ENCODE assay signal across 10 mouse cellular contexts in the genomic region with DNA sequence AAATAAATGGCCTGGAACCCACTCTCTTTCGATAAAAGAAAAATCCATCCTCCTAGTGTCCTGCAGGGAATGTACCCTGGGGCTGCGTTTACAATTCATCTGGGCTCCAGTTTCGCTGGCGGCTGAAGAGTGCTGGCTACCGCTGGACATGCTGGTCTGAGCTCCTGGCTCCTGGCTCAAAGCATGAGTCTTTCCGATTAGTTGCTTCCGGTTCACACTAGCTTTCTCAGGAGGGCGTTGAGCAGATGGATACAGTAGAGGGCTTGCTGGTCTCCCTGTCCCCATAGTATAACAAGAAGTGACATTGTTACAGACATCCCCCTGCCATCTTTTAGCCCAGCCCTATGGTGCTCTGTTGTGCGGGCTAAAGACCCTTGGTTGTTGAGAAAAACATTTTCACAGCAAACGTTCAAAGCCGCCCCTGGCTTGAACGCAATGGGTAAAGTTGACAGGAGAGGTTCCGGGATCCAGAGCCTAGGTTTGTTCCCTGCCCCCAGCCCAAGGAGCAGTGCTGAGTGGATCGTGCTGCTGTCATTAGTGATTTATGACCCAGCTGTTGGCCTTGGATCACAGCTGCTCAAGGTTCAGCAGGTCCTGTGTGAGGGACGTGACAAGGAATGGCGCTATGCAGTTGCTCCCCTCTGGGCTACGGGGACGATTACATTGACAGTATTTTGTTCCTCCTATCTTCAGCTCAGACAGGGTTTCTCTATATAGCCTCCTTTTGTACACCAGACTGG. TPM values are rescaled to one million over a fixed set of nuclear protein-coding genes. Genes with fewer than 3 reads are reported as not detected.
A peak's percentile ranks its signal among the peaks of the same experiment; 100 is the strongest.
DNase-seq lines count a peak whose midpoint lies in the region; ATAC-seq and TF ChIP-seq lines count a peak whose summit lies in the region.
"Had no signal": no experiment of that assay in that cellular context is flagged by ENCODE, and none has a peak within 500 bp of the region (broad histone marks: within the 10 kb centered on the region; RNA-seq: fewer than 3 reads in every experiment).

No protein-coding gene starts in this region.

- H3K4me2 ChIP-seq in hindbrain, embryonic 16.5 days (ENCODE audit: low read length), result no peak overlapping the region
- H3K4me2 ChIP-seq in midbrain, embryonic 13.5 days (replicated peaks), result no peak overlapping the region

- H3K27ac ChIP-seq in hindbrain, embryonic 10.5 days, result no peak overlapping the region
- no peak overlapping the region for H3K27ac ChIP-seq in hindbrain, embryonic 16.5 days (ENCODE audit: low read depth, low read length)
- no peak overlapping the region for H3K27ac ChIP-seq in kidney, adult 2 months (ENCODE audit: insufficient read depth, low read depth, low read length)
- peak overlapping the region; percentile 82 for H3K27ac ChIP-seq in small intestine, adult 2 months (ENCODE audit: insufficient read depth, low read depth, low read length)
- no peak overlapping the region for H3K27ac ChIP-seq in layer of hippocampus, adult 2 months
- H3K27ac ChIP-seq in midbrain, embryonic 13.5 days, result no peak overlapping the region
- H3K27ac ChIP-seq: macrophage had no signal

- TF ChIP-seq CTCF in kidney, adult 2 months (conservative IDR thresholded peaks at IDR 0.05; ENCODE audit: insufficient read depth, insufficient read length, low read depth, low read length), result no peak
- peak; percentile 17; the same call in 1 of the 2 replicates for TF ChIP-seq CTCF in small intestine, adult 2 months (IDR thresholded peaks at IDR 0.05; ENCODE audit: extremely low read depth, insufficient read length, insufficient replicate concordance, low read depth, low read length)
- no peak for TF ChIP-seq CTCF in layer of hippocampus, adult 2 months (conservative IDR thresholded peaks at IDR 0.05)

- TF ChIP-seq POLR2A in kidney, adult 2 months (IDR thresholded peaks at IDR 0.05; ENCODE audit: low read depth, low read length), result no peak
- TF ChIP-seq POLR2A in small intestine, adult 2 months (IDR thresholded peaks at IDR 0.05; ENCODE audit: low read depth, low read length), result no peak

- no peak for ATAC-seq in hindbrain, embryonic 16.5 days
- ATAC-seq in midbrain, embryonic 13.5 days, result no peak

- 73% methylated on average over 18 of the region's 18 CpGs for whole genome bisulfite sequencing in hindbrain, embryonic 10.5 days
- WGBS in hindbrain, embryonic 16.5 days, result 61% methylated on average over 18 of the region's 18 CpGs
- 22% methylated on average over 18 of the region's 18 CpGs for whole genome bisulfite sequencing in kidney, adult 2 months
- 19% methylated on average over 18 of the region's 18 CpGs for WGBS in small intestine, adult 2 months
- WGBS in midbrain, embryonic 13.5 days, result 81% methylated on average over 18 of the region's 18 CpGs

- H3K27me3 ChIP-seq in hindbrain, embryonic 10.5 days (ENCODE audit: insufficient read depth, poor library complexity, severe bottlenecking), result no peaks in the 10 kb centered on the region
- H3K27me3 ChIP-seq in hindbrain, embryonic 16.5 days (replicated peaks; ENCODE audit: control insufficient read depth, insufficient read depth, low read length), result no peaks in the 10 kb centered on the region
- no peaks in the 10 kb centered on the region for H3K27me3 ChIP-seq in kidney, adult 2 months (replicated peaks; ENCODE audit: control insufficient read depth, insufficient read depth, low read length)
- no peaks in the 10 kb centered on the region for H3K27me3 ChIP-seq in small intestine, adult 2 months (ENCODE audit: control insufficient read depth, insufficient read depth, low read length)
- no peaks in the 10 kb centered on the region for H3K27me3 ChIP-seq in midbrain, embryonic 13.5 days

- DNase-seq in hindbrain, embryonic 10.5 days (ENCODE audit: low spot score), result peak; percentile 25
- DNase-seq in embryo, embryonic 10 days (ENCODE audit: low spot score), result peak; percentile 62
- peak; percentile 78 for DNase-seq in kidney, adult 2 months
- no peak for DNase-seq in layer of hippocampus, adult 2 months (ENCODE audit: low spot score in 2 of 2)
- no peak for DNase-seq in spleen, postnatal 10 days (ENCODE audit: low spot score in 2 of 2)
- DNase-seq: cerebellum, adult 9-11 months had no signal

- H3K4me1 ChIP-seq in hindbrain, embryonic 10.5 days (replicated peaks), result peaks cover 11% of the 10 kb centered on the region
- no peaks in the 10 kb centered on the region for H3K4me1 ChIP-seq in hindbrain, embryonic 16.5 days (ENCODE audit: control insufficient read depth, insufficient read depth, low read depth, low read length)
- peaks cover 3% of the 10 kb centered on the region; the same call in 1 of the 2 replicates for H3K4me1 ChIP-seq in kidney, adult 2 months (ENCODE audit: control insufficient read depth, insufficient read depth, low read length)
- peaks cover 3% of the 10 kb centered on the region; the same call in 1 of the 2 replicates for H3K4me1 ChIP-seq in small intestine, adult 2 months (ENCODE audit: control insufficient read depth, insufficient read depth, insufficient read length, low read length)
- H3K4me1 ChIP-seq in midbrain, embryonic 13.5 days (replicated peaks), result no peaks in the 10 kb centered on the region

- H3K4me3 ChIP-seq in hindbrain, embryonic 10.5 days, result no peak overlapping the region
- H3K4me3 ChIP-seq in hindbrain, embryonic 16.5 days (ENCODE audit: low read length), result no peak overlapping the region
- H3K4me3 ChIP-seq in kidney, adult 2 months (ENCODE audit: insufficient read depth, low read depth, low read length), result 0 out of 2 replicates have a peak overlapping the region, but pooled peaks have one; percentile 0
- H3K4me3 ChIP-seq in small intestine, adult 2 months (ENCODE audit: low read depth, low read length), result peak overlapping the region; percentile 46
- no peak overlapping the region for H3K4me3 ChIP-seq in layer of hippocampus, adult 2 months
- no peak overlapping the region for H3K4me3 ChIP-seq in midbrain, embryonic 13.5 days (replicated peaks)

- H3K36me3 ChIP-seq in hindbrain, embryonic 10.5 days, result no peaks in the 10 kb centered on the region
- H3K36me3 ChIP-seq in hindbrain, embryonic 16.5 days (ENCODE audit: control insufficient read depth, insufficient read depth, low read length), result no peaks in the 10 kb centered on the region
- no peaks in the 10 kb centered on the region for H3K36me3 ChIP-seq in kidney, adult 2 months (ENCODE audit: control insufficient read depth, insufficient read depth, low read length)
- no peaks in the 10 kb centered on the region for H3K36me3 ChIP-seq in small intestine, adult 2 months (ENCODE audit: control insufficient read depth, insufficient read depth, low read length)
- no peaks in the 10 kb centered on the region for H3K36me3 ChIP-seq in midbrain, embryonic 13.5 days

- no peak overlapping the region for H3K9ac ChIP-seq in hindbrain, embryonic 16.5 days (ENCODE audit: low read depth, low read length)
- H3K9ac ChIP-seq in midbrain, embryonic 13.5 days (replicated peaks), result no peak overlapping the region

- H3K9me3 ChIP-seq in hindbrain, embryonic 10.5 days, result no peaks in the 10 kb centered on the region
- H3K9me3 ChIP-seq in hindbrain, embryonic 16.5 days (ENCODE audit: control insufficient read depth, low read length), result no peaks in the 10 kb centered on the region
- no peaks in the 10 kb centered on the region for H3K9me3 ChIP-seq in midbrain, embryonic 13.5 days

RNA-seq across cellular contexts. Expression of a gene that starts 30.4 kb away (rescaled TPM):
- 17.7 and 20.4 TPM in 2 replicates for polyA plus RNA-seq in hindbrain, embryonic 10.5 days (2016; fragmentation: Nextera tagmentation; extraction: Ambion mirVana)
- 17.3 and 21.4 TPM in 2 replicates for polyA plus RNA-seq in hindbrain, embryonic 16.5 days (2015; fragmentation: Nextera tagmentation; extraction: Ambion mirVana)
- 20.3 and 24.4 TPM in 2 replicates for polyA plus RNA-seq in kidney, adult 2 months (2012; rRNA removed)
- 16.9 and 33.3 TPM in 2 replicates for polyA plus RNA-seq in small intestine, adult 2 months (2012; rRNA removed)
- 10 to 100 TPM; 67.8 to 68.4 TPM for total RNA-seq in layer of hippocampus, adult 2 months (2021)
- polyA plus RNA-seq in midbrain, embryonic 13.5 days (2015; fragmentation: Nextera tagmentation; extraction: Ambion mirVana), result 22.8 and 25.3 TPM in 2 replicates

Comparison
In these comparisons a context has a peak if more than half of its experiments do, and no peak if none do; other contexts are left out.
1. DNase-seq: peak in hindbrain, embryonic 10.5 days (single experiment), embryo, embryonic 10 days (single experiment) and kidney, adult 2 months (single experiment); none in layer of hippocampus, adult 2 months (0 of 2) and spleen, postnatal 10 days (0 of 2).
2. H3K4me3 ChIP-seq: peak in kidney, adult 2 months (single experiment) and small intestine, adult 2 months (single experiment); none in hindbrain, embryonic 10.5 days (single experiment), hindbrain, embryonic 16.5 days (single experiment), layer of hippocampus, adult 2 months (single experiment) and midbrain, embryonic 13.5 days (single experiment).